Mouse (Mus musculus): ENCODE data around the gene Bnip1.
A peak's percentile ranks its signal among the peaks of the same experiment; 100 is the strongest.

Bnip1 gene

DNA sequence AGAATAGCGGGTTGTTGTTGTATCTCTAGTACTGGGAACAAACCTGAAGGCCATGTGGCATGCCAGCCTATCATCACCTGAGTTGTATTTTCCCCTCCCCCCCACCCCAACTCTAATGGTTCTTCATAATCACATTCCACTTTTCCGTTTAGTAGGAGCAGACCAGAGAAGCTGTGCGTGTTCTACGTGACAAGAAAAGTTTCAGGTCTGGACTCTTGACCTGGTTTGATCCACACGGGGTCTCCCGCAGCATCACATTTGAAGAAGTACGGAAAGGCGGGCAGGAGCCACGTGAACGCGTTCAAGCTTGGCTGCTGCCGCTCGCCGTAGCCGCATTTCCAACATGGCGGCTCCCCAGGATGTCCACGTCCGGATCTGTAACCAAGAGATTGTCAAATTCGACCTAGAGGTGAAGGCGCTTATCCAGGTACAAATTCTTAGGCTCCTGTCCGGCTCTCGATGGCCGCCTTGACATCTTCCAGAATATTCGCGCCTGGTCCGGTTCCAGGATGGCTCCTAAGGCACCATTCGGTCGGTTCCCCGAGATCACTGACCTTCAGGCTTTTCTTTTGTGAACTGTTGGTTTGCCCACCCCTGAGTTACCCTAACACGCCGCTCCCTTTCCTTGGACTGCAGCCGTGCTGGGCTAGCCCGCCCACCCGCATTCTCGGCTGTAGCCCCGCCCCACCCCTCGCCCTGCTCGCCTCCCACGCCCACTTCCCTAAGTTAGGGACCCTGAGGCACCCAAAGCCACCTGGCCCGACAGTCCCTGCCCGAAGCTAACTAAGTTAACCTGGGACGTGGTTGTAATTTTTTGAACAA lies at the start of gene Bnip1:
Gene Bnip1 (plus strand): TSS at position 317 of the 822 bp plus-strand sequence.
- peak; percentile 55 to 70 for DNase-seq (ENCODE audit: low read depth in 2 of 2, low spot score in 2 of 2)

DNA sequence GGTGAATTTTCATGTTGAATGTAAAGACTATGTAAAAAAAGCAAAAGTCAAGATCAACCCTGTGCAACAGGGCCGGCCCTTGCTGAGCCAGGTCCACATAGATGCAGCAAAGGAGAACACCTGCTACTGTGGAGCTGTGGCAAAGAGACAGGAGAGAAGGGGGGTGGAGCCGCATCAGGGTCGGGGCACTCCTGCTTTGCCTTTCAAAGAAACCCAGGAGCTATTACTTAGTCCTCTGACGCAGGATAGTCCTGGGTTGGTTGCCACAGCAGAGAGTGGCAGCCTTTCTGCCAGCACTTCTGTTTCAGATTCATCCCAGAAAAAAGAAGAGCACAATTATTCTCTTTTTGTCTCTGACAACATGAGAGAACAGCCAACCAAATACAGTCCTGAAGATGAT lies 38.3 kb upstream of the Bnip1 start:
- DNase-seq (ENCODE audit: low read depth in 2 of 2, low spot score in 2 of 2), result no peak

DNA sequence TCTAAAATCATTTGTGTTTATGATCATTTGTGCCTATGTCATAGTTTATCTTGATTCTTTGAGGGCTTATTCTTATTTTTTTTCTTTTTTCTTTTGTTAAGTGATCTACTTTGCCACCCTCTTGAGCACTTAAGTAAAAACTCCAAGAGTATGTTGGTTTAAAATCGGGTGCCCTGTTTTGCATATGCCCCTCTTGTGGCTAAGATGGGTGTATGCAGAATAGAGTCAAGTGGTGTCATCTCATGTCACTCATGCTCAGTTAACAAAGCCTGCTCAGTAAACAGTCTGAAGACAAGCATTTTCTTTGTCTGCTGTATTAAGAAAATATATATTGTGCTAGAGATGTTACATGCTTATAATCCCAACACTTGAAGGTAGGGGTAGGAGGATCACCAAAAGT lies 37.6 kb upstream of the Bnip1 start:
- DNase-seq (ENCODE audit: low read depth in 2 of 2, low spot score in 2 of 2), result no peak

DNA sequence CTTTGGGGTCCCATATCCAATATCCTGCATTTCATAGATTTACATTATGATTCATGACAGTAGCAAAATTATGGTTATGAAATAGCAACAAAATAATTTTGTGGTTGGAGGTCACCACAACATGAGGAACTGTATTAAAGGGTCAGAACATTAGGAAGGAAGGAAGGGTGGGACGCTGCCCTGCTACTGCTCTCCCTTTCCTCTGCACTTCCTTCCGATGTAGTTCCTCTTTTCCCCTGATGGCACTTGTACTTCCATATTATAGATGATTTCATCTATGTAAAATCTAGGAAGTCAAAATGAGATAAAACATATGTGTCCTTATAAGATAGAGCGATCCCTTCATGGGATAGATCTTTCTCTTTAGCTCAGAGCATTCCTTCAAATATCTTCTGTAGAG lies 30.9 kb upstream of the Bnip1 start:
- no peak for DNase-seq (ENCODE audit: low read depth in 2 of 2, low spot score in 2 of 2)

DNA sequence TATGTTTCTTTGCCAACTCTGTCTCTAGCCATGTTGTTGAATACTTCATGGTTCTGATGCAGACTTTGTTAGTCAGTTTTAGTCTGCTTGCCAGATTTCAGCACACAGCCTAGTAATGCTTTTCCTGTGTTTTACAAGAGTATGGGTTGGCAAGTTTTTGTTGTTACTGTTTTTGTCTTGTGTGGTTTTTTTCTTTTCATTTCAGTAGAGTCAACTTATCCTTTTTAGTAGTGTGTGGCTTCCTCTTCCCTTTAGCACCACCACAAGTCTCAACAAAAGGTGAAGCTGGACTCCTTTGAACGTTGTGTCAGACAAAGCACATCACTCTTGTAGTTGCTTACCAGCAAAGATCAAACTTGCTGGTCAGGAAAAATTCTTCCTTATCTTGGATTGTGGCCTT lies 28.6 kb upstream of the Bnip1 start:
- peak; percentile 10 to 23 for DNase-seq (ENCODE audit: low read depth in 2 of 2, low spot score in 2 of 2)

DNA sequence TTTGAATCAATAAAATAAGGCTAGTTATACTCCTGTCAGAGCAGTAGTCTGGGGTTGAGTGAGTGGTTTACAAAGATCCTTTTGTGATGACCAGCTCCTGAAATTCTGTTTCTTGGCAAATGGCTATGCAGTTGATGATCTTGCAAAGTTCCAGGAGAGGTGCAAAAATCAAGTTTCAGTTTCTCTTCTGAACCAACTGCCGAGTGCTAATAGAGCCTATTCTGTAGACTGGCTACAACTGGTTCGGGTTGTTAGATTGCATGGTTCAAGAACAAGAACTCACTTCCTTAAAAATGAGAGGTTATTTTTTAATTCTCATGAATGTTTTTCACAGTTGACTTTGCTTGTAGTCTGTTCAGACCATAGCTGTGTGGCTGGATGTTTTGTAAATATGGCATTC lies 27.4 kb upstream of the Bnip1 start:
- DNase-seq (ENCODE audit: low read depth in 2 of 2, low spot score in 2 of 2), result no peak

DNA sequence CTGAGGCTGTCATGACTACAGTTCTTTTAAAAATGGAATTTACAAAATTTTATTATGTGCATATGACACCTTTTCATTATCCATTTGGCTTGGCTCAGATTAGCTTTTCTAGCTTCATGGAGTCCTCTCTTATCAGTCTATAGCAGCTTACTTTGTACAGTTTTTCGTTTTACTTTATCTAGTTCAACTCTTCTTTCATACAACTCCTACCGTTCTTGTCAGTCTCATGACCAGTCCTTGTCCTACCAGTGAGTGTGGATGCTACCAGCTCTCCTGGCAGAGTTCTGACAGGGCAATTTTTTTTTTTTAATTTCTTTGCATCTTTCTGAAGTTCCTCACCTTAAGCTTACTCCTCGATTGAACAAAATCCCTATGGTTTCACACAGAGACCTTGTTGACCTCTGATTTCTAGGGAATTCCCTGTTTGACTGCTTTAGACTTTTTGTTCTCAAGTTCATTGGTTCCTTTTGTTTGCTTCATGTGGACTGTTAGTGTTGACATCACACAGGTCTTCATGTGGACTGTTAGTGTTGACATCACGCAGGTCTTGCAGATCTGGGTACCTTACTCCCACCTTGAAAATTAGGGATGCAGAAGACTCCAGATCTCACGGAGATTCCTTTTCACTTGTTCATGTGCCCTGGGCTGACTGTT lies 13.6 kb upstream of the Bnip1 start:
- DNase-seq (ENCODE audit: low read depth in 2 of 2, low spot score in 2 of 2), result no peak

DNA sequence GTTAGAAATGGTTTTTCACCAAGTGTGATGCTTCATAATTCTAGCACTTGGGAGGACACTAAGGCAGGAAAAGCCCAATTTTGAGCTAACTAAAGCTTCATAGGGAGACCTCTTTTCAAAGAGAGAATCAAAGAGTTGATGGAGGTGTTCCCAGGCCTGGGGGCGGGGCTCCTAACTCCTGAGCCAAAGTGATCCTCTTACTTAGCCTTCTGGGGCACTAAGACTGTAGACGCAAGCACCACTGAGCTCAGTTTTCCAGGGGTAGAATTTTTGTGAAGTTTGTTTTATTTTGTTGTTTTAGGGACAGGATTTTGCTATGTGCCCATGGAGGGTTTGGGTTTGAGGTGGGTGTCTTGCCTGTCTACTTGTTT lies 13.1 kb upstream of the Bnip1 start:
- no peak for DNase-seq (ENCODE audit: low read depth in 2 of 2, low spot score in 2 of 2)

DNA sequence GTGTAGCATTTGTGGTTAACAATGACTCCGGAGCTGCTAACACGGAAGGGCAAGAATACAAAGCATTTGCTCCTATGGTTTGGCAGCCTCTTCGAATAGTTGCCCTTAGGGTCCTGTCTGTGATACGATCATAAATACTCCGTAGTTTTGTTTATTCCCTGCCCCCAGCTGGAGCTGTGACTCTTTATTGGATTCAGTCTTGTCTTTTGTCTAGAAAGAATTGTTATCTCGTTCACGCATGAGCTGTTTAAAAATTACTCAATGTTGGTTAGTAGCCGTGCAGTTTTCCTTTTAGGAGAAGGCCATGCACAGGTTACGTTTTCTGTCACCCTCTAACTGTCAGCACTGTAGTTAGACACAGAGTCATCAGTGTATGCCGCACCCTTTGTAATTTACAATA lies 4.7 kb upstream of the Bnip1 start:
- DNase-seq (ENCODE audit: low read depth in 2 of 2, low spot score in 2 of 2), result no peak

DNA sequence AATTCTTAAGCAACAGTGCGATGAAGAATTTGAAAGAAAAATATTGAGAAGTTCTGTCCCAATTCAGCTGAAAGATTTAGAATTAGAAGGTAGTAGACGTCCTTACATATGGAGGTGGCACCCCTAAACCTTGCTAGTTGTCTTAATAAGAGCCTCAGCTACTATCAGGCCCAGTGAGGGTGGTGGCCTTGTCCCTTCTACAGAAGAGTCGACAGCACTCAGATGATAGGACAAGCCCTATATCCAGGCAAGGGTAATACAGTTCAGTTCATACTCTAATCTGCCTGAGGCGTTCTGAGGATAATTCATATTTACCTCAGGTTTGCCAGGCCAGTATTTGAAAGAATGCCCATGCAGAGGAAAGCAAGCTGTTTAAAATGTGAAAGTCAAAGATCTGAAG lies 2.9 kb upstream of the Bnip1 start:
- DNase-seq (ENCODE audit: low read depth in 2 of 2, low spot score in 2 of 2), result no peak

DNA sequence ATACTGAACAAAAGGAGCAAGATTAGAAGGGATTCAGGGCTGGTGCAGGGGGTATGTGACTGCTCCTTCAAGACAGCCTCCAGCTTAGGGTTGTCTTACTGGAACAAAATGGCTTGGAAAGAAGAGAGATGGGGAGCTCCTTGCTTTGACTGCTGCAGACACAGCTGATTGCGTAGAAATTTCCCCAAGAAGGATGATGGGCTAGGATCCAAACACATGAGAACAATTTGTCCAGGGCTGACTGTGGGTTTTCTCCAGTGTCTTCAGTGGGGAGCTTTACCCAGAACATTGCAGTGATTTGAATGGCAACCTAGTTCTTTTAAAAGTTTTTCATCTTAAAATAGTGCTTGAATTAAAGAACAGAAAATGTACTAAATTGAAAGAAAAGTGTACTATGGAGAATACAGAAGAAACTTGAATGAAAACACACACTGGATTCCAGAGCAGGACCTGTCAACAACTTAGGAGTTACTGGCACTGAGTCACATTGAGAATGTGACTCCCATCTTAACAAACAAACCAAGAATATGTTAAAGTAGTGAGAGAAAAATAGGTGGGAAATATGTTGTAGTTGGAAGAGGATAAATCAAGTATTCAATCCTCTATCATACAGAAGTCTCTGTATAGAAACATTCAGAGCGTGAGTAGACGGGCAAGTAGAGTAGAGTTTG lies 2.3 kb upstream of the Bnip1 start:
- DNase-seq (ENCODE audit: low read depth in 2 of 2, low spot score in 2 of 2), result no peak

DNA sequence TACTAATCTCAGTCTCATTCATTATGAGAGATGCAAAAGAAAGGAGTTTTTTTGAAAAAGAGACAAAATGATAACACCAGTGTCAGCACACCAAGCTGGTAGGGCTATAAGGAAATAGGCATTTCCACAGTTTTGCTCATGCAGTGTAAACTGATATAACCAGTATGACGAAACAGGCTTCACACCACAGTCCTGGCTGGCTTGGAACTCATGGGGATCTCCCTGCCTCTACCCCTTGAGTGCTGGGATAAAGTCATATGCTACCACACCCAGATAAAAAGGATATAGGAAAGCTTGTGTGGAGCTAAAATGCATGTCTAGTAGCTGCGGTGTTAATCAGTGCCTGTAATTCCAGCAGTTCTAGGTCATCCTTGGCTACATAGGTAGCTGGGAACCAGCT lies 1.4 kb upstream of the Bnip1 start:
- DNase-seq (ENCODE audit: low read depth in 2 of 2, low spot score in 2 of 2), result no peak

DNA sequence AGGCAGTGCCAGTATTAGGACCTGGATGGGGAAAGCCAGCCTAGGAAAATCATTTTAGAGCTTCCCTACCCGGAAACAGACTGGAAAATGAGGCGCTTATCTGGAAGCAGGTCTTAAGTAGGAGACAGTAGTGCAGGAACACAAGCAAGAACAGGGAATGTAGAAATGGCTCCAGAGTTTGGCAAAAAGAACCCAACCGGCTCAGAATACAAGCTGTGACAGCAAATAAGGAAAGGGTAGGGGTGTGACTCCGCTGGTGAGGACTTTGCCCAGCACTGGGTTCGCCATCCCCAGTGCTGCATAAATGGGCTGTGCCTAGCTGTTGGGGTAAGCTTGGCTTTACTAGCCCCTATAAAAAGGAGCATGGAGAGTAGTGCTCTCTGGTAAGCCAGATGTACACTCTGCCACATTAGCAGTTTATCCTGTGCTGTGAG lies 761 bp downstream of the Bnip1 start:
- no peak for DNase-seq (ENCODE audit: low read depth in 2 of 2, low spot score in 2 of 2)

DNA sequence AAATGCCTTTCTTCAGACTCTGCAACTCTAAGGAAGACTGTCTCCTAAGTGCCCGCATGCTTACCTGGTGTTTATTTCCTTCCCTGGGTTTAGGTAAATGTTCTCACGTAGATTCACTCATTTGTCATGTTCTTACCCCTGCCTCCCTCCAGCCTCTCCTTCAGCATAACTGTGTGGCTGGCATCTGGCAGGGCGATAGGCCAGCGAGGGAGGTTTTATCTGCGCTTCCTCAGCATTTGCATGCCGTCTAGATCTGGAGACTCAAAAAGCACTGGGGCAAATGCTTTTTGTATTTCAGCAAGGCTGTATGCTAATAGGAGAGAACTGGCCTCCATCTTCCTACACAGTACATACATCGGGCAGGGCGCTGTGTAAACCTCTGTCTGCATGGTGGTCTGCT lies 3.7 kb downstream of the Bnip1 start:
- DNase-seq (ENCODE audit: low read depth in 2 of 2, low spot score in 2 of 2), result no peak

DNA sequence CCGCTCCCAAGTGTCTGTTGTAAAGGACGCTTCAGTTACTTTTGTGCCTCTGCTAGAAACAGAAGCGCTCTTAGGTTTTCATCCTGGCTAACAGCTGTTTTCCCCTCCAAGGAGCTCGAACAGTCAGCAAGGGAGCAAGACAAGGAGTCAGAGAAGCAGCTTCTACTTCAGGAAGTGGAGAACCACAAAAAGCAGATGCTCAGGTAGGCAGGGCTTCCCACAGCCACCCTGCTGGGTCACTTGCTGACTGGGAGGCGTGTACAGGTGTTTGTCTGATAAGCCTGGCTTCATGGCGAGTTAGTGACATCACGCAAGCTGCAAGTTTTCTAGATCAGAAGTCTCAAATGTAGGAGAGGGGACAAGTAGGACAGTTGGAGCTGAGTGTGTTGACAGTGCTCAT lies 5.7 kb downstream of the Bnip1 start:
- DNase-seq (ENCODE audit: low read depth in 2 of 2, low spot score in 2 of 2), result no peak

DNA sequence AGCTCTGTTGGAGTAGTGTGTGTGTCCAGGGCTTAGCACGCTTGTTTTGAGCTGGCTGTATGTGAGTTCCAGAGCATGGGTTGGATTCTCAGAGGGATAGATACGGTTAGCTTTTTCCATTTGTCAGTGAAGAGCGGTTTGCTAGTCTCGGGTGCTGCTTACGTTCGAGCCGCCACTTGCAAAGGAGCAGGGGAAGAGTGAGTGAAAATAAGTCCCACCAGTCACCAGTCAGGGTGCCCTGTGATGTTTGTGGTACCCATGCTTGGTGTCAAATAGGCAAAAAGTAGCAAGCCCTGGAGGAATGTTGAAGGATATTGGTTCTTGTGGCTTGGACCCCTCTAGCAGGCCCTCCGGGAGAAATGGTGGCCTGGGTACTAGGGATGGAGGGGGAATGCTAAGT lies 8.1 kb downstream of the Bnip1 start:
- DNase-seq (ENCODE audit: low read depth in 2 of 2, low spot score in 2 of 2), result no peak

DNA sequence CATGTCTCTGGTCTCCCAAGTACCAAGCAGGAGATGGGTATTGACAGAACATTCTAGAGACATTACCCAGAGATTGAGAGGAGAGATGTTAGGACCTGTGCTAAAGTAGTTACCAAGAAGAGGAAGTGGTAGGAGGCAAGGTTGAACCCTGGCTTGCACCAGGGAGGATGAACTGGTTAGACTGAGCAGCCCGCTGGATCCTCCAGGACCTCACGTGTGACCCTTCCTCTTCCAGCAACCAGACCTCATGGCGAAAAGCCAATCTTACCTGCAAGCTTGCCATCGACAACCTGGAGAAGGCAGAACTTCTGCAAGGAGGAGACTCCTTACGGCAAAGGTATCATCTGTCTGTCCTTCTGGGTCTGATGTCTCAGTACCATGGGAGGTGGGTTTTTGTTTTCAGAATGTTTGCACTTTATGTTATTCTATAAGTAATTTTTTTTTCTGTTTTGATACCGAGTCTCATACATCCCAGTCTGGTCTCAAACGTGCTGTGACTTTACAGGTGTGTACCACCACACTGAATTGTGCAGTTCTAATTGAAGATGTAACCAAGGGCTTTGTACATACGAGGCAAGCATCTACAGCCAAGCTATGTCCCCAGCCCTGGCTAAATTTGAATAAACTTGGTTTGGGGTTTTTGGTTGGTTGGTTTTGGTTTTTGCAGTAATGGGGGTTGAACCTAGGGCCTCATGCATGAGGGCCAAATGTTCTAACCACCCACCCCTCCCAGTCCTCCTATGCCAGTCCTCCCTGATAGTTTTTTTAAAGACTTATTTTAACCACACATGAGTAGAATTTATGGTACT lies 8.8 kb downstream of the Bnip1 start:
- DNase-seq (ENCODE audit: low read depth in 2 of 2, low spot score in 2 of 2), result no peak

DNA sequence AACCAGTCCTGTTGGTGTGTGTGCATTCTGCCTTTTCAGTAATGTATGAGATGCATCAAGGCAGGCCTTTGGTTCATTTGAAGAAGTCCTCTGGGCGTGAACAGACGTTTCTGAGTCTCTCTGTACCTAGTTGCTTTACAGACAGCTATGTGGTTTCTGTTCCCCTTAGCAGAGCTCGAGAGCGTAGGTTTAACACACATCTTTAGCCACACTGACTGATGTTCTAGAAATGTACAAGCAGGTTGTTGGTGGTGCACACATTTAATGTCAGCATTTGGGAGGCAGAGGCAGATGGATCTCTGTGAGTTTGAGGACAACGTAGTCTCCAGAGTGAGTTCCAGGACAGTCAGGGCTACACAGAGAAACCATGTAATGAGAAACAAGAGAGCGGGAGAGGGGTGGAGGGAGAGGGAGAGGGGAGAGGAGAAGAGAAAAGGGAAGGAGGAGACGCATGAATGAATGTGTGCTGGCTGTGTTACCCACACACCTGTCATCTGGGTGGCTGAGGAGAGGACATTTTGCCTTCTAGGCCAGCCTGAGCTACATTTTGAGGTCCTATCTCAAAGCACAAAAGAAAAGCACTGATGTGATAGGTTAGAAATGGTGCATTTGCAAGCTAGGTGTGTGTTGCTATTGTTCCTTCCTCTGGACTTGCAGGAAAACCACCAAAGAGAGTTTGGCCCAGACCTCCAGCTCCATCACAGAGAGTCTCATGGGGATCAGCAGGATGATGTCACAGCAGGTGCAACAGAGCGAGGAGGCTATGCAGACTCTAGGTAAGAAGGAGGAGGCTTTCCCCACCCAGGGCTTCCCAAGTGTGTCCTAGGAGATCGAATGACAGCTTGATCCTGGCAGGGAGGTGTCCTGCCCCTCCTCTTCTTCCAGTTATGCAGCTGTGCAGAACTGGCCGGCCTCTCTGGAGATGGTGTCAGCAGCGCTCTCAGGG lies 9.7 kb downstream of the Bnip1 start:
- DNase-seq (ENCODE audit: low read depth in 2 of 2, low spot score in 2 of 2), result no peak

DNA sequence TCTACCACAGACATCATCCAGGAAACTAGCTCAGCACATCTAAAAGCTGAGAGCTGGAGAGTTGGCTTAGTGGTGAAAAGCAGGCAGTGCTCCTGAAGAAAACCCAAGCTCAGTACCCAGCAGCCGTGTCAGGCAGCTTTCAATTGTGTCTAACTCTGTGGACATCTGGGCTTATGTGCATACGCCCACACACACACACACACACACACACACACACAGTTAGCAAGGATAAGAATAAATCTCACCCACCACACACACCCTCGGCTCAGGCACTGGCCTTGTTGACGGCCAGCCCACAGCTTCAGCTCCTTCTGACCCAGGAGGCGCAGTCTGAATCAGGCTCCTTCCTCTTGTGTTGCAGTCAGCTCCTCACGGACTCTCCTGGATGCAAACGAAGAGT lies 10.7 kb downstream of the Bnip1 start:
- no peak for DNase-seq (ENCODE audit: low read depth in 2 of 2, low spot score in 2 of 2)

DNA sequence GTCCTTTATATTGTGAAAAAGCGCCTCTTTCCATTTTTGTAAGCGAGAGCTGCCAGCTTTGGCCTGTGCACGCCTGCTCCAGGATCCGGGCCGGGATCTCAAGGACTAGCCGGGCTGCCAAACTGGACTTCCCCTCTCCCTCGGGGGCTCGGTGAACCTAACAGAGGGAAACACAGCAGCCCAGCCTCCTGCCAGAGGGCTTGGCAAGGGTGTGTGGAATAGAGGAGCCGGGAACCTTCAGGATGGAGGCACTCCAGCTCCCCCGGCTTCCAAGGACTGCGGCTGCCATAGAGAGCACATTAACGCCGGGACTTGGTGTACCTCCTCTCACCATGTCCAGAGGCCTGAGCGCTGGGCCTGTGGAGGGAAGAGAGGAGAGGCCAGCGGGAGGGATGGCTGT lies 11.2 kb downstream of the Bnip1 start:
- DNase-seq (ENCODE audit: low read depth in 2 of 2, low spot score in 2 of 2), result no peak

Data from CD8-positive naive resting alpha-beta T cell, adult 2 months (primary cell).